Mouse (Mus musculus): ENCODE data around the gene Plxnc1. TPM values are rescaled to one million over a fixed set of nuclear protein-coding genes. Genes with fewer than 3 reads are reported as not detected.
A peak's percentile ranks its signal among the peaks of the same experiment; 100 is the strongest.

The Plxnc1 gene
- polyA plus RNA-seq, 1 experiment from 2014 or later = 11.1 TPM

DNA sequence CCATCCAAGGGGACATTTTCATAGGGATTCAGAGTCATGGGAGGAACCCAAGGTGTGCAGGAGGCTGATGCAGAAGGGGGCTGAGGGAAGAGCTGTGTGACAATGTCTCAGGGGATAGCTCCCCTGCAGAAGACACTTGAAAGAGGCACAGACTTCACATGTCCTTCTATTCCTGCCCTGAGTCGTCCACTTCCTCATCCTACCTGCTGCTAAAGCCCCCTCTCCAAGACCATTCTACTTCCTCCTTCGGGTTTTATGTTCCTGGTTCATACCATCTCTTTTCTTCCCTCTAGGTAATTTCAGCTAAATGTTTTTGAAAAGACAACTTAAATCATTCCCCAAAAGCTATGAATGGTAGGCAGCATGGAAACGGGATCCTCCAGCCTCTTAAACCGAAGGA lies 16.5 kb downstream of the Plxnc1 start:
- no peaks in the 10 kb centered on the region for H3K36me3 ChIP-seq (ENCODE audit: control insufficient read depth, insufficient read depth)
- H3K9ac ChIP-seq (replicated peaks; ENCODE audit: low read depth, low read length) = no peak overlapping the region
- peaks cover 13% of the 10 kb centered on the region for H3K4me1 ChIP-seq (replicated peaks; ENCODE audit: control insufficient read depth, insufficient read depth, low read length)
- no peaks in the 10 kb centered on the region for H3K9me3 ChIP-seq (ENCODE audit: control insufficient read depth, low read length)
- WGBS = 92% methylated on average over 4 of the region's 4 CpGs
- no peak for ATAC-seq
- H3K4me2 ChIP-seq (ENCODE audit: low read length) = no peak overlapping the region
- no peak overlapping the region for H3K27ac ChIP-seq (ENCODE audit: low read length)
- no peaks in the 10 kb centered on the region for H3K27me3 ChIP-seq (replicated peaks; ENCODE audit: control insufficient read depth, insufficient read depth, low read length)
- H3K4me3 ChIP-seq (replicated peaks; ENCODE audit: low read length) = no peak overlapping the region

DNA sequence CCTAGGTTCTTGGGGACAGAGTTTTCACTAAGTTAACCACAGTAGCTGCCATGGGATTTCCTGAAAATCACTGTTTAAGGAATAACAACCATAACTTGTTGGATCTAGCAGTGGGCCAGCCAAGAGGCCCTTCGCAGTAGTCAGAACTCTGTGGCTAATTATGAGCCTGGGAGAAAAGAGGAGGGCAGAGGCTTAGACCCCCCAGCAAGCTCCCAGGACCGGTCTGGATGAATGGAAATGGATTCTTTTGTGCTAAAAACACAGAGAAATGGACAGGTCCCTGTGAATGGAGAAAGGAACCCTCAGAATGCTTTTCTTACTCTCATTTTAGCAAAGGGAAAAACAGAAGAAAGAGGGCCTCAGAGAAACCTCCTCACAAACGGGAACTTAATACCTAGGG lies 18.3 kb downstream of the Plxnc1 start:
- H3K36me3 ChIP-seq (ENCODE audit: control insufficient read depth, insufficient read depth) = no peaks in the 10 kb centered on the region
- H3K9ac ChIP-seq (replicated peaks; ENCODE audit: low read depth, low read length) = no peak overlapping the region
- no peaks in the 10 kb centered on the region for H3K9me3 ChIP-seq (ENCODE audit: control insufficient read depth, low read length)
- peaks cover 10% of the 10 kb centered on the region for H3K4me1 ChIP-seq (replicated peaks; ENCODE audit: control insufficient read depth, insufficient read depth, low read length)
- no peak overlapping the region for H3K4me3 ChIP-seq (replicated peaks; ENCODE audit: low read length)
- H3K27me3 ChIP-seq (replicated peaks; ENCODE audit: control insufficient read depth, insufficient read depth, low read length) = no peaks in the 10 kb centered on the region
- no peak overlapping the region for H3K4me2 ChIP-seq (ENCODE audit: low read length)
- 8% methylated on average over 3 of the region's 3 CpGs for WGBS
- peak overlapping the region; percentile 47 for H3K27ac ChIP-seq (ENCODE audit: low read length)
- peak; percentile 66; the same call in 1 of the 2 replicates for ATAC-seq

DNA sequence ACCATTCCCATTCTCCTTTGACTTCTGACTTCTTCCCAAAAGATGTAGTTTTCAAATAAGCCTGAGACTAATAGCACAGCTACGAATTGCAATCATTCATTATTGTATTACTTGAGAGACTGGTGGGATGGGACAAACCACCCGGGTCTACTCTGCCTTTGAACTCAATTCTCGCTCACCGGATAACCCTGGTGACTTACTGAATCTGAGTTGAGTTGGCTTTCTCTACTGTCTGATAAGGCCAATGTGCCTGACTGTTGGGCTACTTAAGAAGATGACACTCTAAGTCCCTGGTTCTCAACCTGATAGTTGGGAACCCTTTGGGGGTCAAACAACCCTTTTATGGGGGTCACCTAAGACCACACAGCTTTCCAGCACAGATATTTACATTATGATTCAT lies 19.8 kb downstream of the Plxnc1 start:
- no peaks in the 10 kb centered on the region for H3K27me3 ChIP-seq (replicated peaks; ENCODE audit: control insufficient read depth, insufficient read depth, low read length)
- H3K9me3 ChIP-seq (ENCODE audit: control insufficient read depth, low read length) = no peaks in the 10 kb centered on the region
- no peak overlapping the region for H3K9ac ChIP-seq (replicated peaks; ENCODE audit: low read depth, low read length)
- H3K27ac ChIP-seq (ENCODE audit: low read length) = no peak overlapping the region
- H3K4me3 ChIP-seq (replicated peaks; ENCODE audit: low read length) = no peak overlapping the region
- 93% methylated on average over 4 of the region's 4 CpGs for WGBS
- no peak overlapping the region for H3K4me2 ChIP-seq (ENCODE audit: low read length)
- ATAC-seq = no peak
- peaks cover 14% of the 10 kb centered on the region for H3K4me1 ChIP-seq (replicated peaks; ENCODE audit: control insufficient read depth, insufficient read depth, low read length)
- no peaks in the 10 kb centered on the region for H3K36me3 ChIP-seq (ENCODE audit: control insufficient read depth, insufficient read depth)

DNA sequence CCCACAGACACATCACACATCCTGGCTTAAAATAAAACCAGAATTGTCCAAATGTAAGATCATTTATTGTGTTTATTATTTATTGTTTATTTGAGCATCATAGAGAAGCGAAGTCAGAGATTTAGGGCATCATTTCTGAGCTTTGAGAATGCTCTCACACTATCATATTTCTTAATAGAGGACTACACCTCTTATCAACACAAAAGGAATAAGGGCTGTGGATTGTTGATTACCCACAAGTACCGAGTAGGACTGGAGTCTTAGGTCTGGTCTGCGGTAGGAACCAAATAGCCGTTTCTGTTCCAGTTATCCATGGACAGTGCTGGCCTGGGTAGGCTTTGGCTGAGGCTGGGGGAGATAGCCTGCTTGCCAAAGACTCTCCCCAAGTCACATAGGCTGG lies 20.2 kb downstream of the Plxnc1 start:
- no peak overlapping the region for H3K27ac ChIP-seq (ENCODE audit: low read length)
- ATAC-seq = no peak

DNA sequence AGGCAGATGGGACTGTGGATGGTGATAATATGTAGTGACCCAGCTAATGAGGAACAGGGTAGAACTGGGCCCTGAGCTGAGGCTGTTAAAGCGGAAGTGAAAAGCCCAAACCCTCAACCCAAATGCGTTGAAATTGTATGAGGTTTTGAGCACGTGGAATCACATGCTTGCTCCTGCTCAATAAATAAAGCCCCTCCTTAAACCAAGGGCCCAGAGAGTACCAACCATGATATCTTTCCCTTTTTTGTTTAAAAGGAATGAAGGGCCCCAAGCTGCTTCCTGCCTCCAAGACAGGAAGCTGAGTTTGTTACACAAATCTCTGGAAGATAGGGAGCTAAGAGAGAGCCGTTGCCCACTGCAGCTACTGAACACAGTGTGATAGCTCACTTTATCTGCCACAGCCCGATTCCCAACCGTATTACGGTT lies 21.3 kb downstream of the Plxnc1 start:
- WGBS = 76% methylated on average over 7 of the region's 7 CpGs
- Histone ChIP-seq H3K27ac (ENCODE audit: low read length) (no peak overlapping the region), H3K27me3 (replicated peaks; ENCODE audit: control insufficient read depth, insufficient read depth, low read length) (no peaks in the 10 kb centered on the region), H3K4me2 (ENCODE audit: low read length) (no peak overlapping the region), H3K36me3 (ENCODE audit: control insufficient read depth, insufficient read depth) (no peaks in the 10 kb centered on the region), H3K4me3 (replicated peaks; ENCODE audit: low read length) (no peak overlapping the region), H3K4me1 (replicated peaks; ENCODE audit: control insufficient read depth, insufficient read depth, low read length) (peaks cover 17% of the 10 kb centered on the region), H3K9me3 (ENCODE audit: control insufficient read depth, low read length) (no peaks in the 10 kb centered on the region), H3K9ac (replicated peaks; ENCODE audit: low read depth, low read length) (no peak overlapping the region)
- no peak for ATAC-seq

More for the DNA sequence above, 20.2 kb downstream of the Plxnc1 start:
- Histone ChIP-seq H3K27me3 (replicated peaks; ENCODE audit: control insufficient read depth, insufficient read depth, low read length) (no peaks in the 10 kb centered on the region), H3K9me3 (ENCODE audit: control insufficient read depth, low read length) (no peaks in the 10 kb centered on the region), H3K36me3 (ENCODE audit: control insufficient read depth, insufficient read depth) (no peaks in the 10 kb centered on the region), H3K4me3 (replicated peaks; ENCODE audit: low read length) (no peak overlapping the region), H3K4me1 (replicated peaks; ENCODE audit: control insufficient read depth, insufficient read depth, low read length) (peaks cover 16% of the 10 kb centered on the region), H3K9ac (replicated peaks; ENCODE audit: low read depth, low read length) (no peak overlapping the region), H3K4me2 (ENCODE audit: low read length) (no peak overlapping the region)
- 89% methylated on average over 4 of the region's 4 CpGs for WGBS

DNA sequence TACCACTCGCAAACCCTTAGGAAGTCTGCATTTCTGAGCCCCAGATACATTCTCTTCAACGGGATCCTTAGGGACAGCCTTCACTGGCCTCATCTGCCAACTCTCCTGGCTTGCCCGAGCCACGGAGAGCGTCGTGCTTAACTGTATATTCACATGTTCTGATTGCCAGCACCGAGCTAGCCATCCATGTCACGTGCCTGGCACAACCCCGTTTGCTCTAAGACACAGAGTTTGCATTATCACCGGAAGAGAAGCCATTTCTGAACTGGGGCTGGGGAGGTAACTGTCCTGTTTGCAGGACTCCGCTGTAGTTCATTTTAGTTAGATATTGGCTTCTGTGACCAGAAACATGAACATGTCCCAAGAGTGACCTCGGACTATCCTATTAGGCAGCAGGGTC lies 21.8 kb downstream of the Plxnc1 start:
- 93% methylated on average over 12 of the region's 12 CpGs for WGBS

DNA sequence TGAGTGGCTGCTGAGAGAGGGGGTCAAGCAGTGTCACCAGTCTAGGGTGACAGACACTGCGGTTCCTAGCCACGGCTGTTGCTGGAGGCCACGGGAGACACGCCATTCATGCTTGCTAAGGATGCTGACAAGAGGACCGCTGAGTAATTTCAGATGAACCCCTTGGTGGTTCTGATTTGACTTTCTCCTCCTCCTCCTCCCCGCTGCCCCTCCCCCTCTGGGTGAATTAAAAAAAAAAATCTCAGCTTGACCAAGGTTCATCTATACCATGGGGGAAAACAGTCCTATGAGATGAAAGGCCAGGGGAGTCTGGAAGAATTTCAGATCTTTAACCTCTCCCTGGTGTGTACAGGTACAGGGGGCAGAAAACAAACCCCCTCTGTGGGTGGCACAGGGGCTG lies 22.9 kb downstream of the Plxnc1 start:
- H3K4me2 ChIP-seq (ENCODE audit: low read length) = no peak overlapping the region
- WGBS = 82% methylated on average over 6 of the region's 6 CpGs
- H3K9me3 ChIP-seq (ENCODE audit: control insufficient read depth, low read length) = no peaks in the 10 kb centered on the region
- H3K4me3 ChIP-seq (replicated peaks; ENCODE audit: low read length) = no peak overlapping the region
- no peaks in the 10 kb centered on the region for H3K36me3 ChIP-seq (ENCODE audit: control insufficient read depth, insufficient read depth)
- H3K9ac ChIP-seq (replicated peaks; ENCODE audit: low read depth, low read length) = no peak overlapping the region
- no peak for ATAC-seq
- H3K4me1 ChIP-seq (replicated peaks; ENCODE audit: control insufficient read depth, insufficient read depth, low read length) = peaks cover 12% of the 10 kb centered on the region
- H3K27me3 ChIP-seq (replicated peaks; ENCODE audit: control insufficient read depth, insufficient read depth, low read length) = no peaks in the 10 kb centered on the region
- H3K27ac ChIP-seq (ENCODE audit: low read length) = no peak overlapping the region

More for the DNA sequence above, 21.8 kb downstream of the Plxnc1 start:
- H3K9me3 ChIP-seq (ENCODE audit: control insufficient read depth, low read length) = no peaks in the 10 kb centered on the region
- no peak overlapping the region for H3K27ac ChIP-seq (ENCODE audit: low read length)
- H3K9ac ChIP-seq (replicated peaks; ENCODE audit: low read depth, low read length) = no peak overlapping the region
- no peaks in the 10 kb centered on the region for H3K36me3 ChIP-seq (ENCODE audit: control insufficient read depth, insufficient read depth)
- no peak overlapping the region for H3K4me2 ChIP-seq (ENCODE audit: low read length)
- H3K4me1 ChIP-seq (replicated peaks; ENCODE audit: control insufficient read depth, insufficient read depth, low read length) = peaks cover 17% of the 10 kb centered on the region
- ATAC-seq = no peak
- no peak overlapping the region for H3K4me3 ChIP-seq (replicated peaks; ENCODE audit: low read length)
- no peaks in the 10 kb centered on the region for H3K27me3 ChIP-seq (replicated peaks; ENCODE audit: control insufficient read depth, insufficient read depth, low read length)

DNA sequence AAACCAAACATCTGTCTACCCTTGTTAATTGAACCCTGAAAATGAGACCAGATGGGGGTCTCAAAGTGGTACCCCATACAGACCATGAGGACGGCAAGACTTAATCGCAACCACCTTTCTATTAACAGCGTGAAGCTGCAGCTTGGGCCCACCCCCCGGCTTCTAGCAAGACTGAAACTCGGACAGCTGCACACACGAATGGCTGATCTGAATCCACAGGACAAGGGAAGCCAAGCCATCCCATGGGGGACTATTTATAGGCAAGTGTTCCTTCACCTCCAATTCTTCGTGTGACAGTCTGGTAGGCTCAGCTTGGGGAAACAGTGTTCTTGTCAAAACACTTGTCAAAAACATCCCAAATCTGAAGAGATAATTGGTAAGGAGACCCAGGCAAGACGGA lies 24.1 kb downstream of the Plxnc1 start:
- ATAC-seq = no peak
- no peaks in the 10 kb centered on the region for H3K36me3 ChIP-seq (ENCODE audit: control insufficient read depth, insufficient read depth)
- H3K4me1 ChIP-seq (replicated peaks; ENCODE audit: control insufficient read depth, insufficient read depth, low read length) = peaks cover 7% of the 10 kb centered on the region
- H3K9ac ChIP-seq (replicated peaks; ENCODE audit: low read depth, low read length) = no peak overlapping the region
- H3K27me3 ChIP-seq (replicated peaks; ENCODE audit: control insufficient read depth, insufficient read depth, low read length) = no peaks in the 10 kb centered on the region
- H3K4me3 ChIP-seq (replicated peaks; ENCODE audit: low read length) = no peak overlapping the region
- no peak overlapping the region for H3K4me2 ChIP-seq (ENCODE audit: low read length)
- no peak overlapping the region for H3K27ac ChIP-seq (ENCODE audit: low read length)
- H3K9me3 ChIP-seq (ENCODE audit: control insufficient read depth, low read length) = no peaks in the 10 kb centered on the region
- WGBS = 63% methylated on average over 8 of the region's 8 CpGs

DNA sequence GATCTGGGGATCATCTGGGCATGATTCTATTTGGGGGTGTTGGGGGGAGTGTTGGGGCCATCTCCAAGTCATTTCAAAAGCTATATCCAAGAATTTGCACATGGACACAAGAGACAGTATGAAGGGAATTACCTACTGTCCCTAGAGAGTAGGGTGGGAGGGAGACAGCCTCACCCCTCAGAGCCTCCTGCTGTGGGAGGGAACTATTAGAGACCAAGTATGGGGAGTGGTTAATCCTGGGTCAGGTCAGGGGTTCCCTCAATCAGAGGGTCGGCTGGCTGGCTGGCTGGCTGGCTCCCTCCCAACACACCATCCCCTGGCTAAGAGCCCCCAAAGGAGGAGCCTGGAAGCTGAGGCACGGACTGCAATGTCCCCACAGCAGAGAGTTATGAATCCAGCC lies 24.7 kb downstream of the Plxnc1 start:
- no peak overlapping the region for H3K4me2 ChIP-seq (ENCODE audit: low read length)
- no peaks in the 10 kb centered on the region for H3K27me3 ChIP-seq (replicated peaks; ENCODE audit: control insufficient read depth, insufficient read depth, low read length)
- no peak overlapping the region for H3K4me3 ChIP-seq (replicated peaks; ENCODE audit: low read length)
- H3K9ac ChIP-seq (replicated peaks; ENCODE audit: low read depth, low read length) = no peak overlapping the region
- H3K9me3 ChIP-seq (ENCODE audit: control insufficient read depth, low read length) = no peaks in the 10 kb centered on the region
- ATAC-seq = no peak
- no peak overlapping the region for H3K27ac ChIP-seq (ENCODE audit: low read length)
- H3K36me3 ChIP-seq (ENCODE audit: control insufficient read depth, insufficient read depth) = no peaks in the 10 kb centered on the region
- peaks cover 7% of the 10 kb centered on the region for H3K4me1 ChIP-seq (replicated peaks; ENCODE audit: control insufficient read depth, insufficient read depth, low read length)
- WGBS = 63% methylated on average over 2 of the region's 2 CpGs

DNA sequence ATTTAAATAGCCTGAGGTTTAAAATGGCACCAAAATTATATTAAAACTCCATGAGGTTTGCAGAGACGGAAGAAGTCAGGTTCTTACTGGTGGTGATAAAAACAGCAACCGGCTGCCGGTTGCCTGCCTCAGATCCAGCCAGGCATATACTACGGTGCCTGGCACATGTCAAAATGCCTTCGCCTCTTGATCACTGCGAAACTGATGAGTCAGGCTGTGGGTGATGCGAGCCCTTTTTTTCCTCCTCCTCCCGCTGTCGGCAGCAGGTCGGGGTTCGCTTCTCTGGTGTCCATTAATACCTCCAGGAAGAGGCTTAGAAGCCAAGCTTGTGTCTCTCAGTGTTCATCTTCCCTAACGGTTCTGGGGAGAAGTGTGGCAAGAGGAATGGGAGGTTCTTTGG lies 25.1 kb downstream of the Plxnc1 start:
- no peaks in the 10 kb centered on the region for H3K36me3 ChIP-seq (ENCODE audit: control insufficient read depth, insufficient read depth)
- H3K9ac ChIP-seq (replicated peaks; ENCODE audit: low read depth, low read length) = no peak overlapping the region
- H3K4me1 ChIP-seq (replicated peaks; ENCODE audit: control insufficient read depth, insufficient read depth, low read length) = peaks cover 7% of the 10 kb centered on the region
- no peak overlapping the region for H3K27ac ChIP-seq (ENCODE audit: low read length)
- no peaks in the 10 kb centered on the region for H3K27me3 ChIP-seq (replicated peaks; ENCODE audit: control insufficient read depth, insufficient read depth, low read length)
- ATAC-seq = 0 out of 2 replicates have a peak, but pooled peaks have one; percentile 17
- H3K9me3 ChIP-seq (ENCODE audit: control insufficient read depth, low read length) = no peaks in the 10 kb centered on the region
- 72% methylated on average over 12 of the region's 12 CpGs for WGBS
- no peak overlapping the region for H3K4me3 ChIP-seq (replicated peaks; ENCODE audit: low read length)
- H3K4me2 ChIP-seq (ENCODE audit: low read length) = no peak overlapping the region

All from forebrain, embryonic 16.5 days (tissue).